Mouse (Mus musculus) monocyte, adult 59 days (primary cell): ENCODE measurements around the gene Gm10577. TPM values are rescaled to one million over a fixed set of nuclear protein-coding genes. Genes with fewer than 3 reads are reported as not detected.

Experiments
- total RNA-seq, 2 experiments: library from RNA; stranded (reverse); gene quantifications; one replicate each; pipeline ENCODE4 v1.2.4; 2023

Gene Gm10577
- not detected for total RNA-seq

DNA sequence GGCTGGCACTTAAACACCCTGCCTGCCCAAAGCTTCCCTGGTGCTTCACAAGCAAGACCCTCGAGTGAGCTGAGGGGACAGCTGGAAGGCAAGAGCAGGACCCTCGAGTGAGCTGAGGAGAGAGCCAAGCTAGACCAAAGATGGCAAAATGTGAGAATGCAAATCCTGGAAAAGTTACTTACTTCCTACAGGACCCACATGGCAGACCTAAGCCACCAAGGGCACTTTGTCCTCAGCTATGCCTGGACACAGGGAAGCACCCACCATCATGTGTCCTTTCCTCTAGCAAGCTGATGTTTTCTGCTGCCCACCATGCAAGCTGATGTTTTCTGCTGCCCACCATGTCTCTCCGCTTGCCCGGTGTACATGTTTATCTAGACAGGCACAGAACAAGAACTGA is at the start of gene Gm10577:
TSS of gene Gm10577 (minus strand) at position 101 of the 400 bp plus-strand sequence.

DNA sequence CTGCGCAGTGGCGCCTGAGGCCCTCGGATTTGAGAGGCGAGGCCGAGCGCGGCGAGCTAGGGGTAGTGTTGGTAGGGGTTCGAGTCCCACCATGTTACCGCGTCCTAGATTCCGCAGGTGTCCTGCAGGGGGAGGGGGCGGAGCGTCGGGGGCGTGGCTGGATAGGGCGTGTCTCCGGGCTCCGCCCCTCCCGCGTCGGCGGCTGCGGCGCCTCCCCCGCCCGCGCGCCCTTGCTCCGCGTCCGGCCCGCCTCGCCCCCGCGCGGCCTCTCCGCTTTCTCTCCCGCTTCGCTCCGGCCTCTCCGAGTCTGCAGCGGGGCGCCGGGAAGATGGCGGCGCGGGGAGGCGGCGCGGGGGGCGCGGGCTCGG is 48.3 kb upstream of the Gm10577 start, which contains the start of gene Raver2:
TSS of gene Raver2 (plus strand) at position 198 of the 368 bp plus-strand sequence.

Other genes with a start within 250 kb of the Gm10577 start
- gene Cachd1, start 244.0 kb downstream of the Gm10577 start, total RNA-seq: under 1 TPM; 0.09 to 0.34 TPM
- 1 to 10 TPM; 3.2 to 3.6 TPM for gene Raver2, start 48.3 kb upstream of the Gm10577 start, total RNA-seq
- gene Jak1, start 244.6 kb upstream of the Gm10577 start, total RNA-seq: 100 to 1,000 TPM; 182 TPM